Mouse (Mus musculus) large intestine, adult 2 months (tissue): Measurements from ENCODE around the gene Galnt12. TPM values are rescaled to one million over a fixed set of nuclear protein-coding genes. Genes with fewer than 3 reads are reported as not detected.
A peak's percentile ranks its signal among the peaks of the same experiment; 100 is the strongest.

Experiments used
- DNase-seq: peaks from one replicate; pipeline ENCODE4 v3.0.0-alpha.2; 2012; ENCODE audit warnings: low read depth, low spot score
- WGBS: fragments of 180-500 bp; shearing (Covaris S2); methylation state at CpG from one replicate; pipeline ENCODE4 v1.1.7; 2018; 5-methylcytosine and 5-hydroxymethylcytosine counted together
- polyA plus RNA-seq: library from polyadenylated mRNA; depleted of rRNA; stranded (reverse); fragments of >200 nt; gene quantifications from 2 replicates; pipeline ENCODE4 v1.2.3, GENCODE M21; 2012

The Galnt12 gene
- polyA plus RNA-seq, 1 experiment: 29.4 TPM

DNA sequence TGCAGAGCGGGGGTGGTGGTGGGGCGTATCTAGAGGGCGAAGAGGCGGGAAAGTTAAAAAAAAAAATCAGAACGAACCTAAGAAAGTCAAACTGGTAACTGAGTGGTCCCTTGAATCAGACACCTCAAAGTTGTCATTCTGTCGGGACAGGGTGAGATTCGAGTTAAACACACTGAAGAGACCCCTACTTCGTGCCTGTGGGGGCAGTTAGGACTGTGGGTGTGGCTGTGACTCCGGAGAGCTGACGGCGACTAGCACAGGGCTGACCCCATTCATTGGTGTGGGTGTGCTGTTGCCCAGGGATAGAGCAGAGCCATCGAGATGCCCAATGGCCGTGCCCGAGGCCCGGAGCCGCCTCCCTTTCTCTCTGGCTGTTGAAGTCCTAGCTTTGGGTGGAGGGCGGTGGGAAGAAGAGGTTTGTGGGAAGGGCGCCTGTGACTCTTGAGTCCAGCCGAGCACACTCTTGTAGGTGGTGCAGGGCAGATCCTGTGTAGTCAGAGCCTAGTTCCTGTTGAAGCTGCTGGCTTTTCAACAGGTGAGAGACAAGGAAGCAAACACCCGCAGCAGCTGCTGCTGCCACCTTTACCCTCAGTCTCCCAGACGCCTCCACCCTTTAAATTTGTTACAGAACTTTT lies 795 bp downstream of the Galnt12 start:
- peak; percentile 43 for DNase-seq
- 4% methylated on average over 21 of the region's 21 CpGs for WGBS

DNA sequence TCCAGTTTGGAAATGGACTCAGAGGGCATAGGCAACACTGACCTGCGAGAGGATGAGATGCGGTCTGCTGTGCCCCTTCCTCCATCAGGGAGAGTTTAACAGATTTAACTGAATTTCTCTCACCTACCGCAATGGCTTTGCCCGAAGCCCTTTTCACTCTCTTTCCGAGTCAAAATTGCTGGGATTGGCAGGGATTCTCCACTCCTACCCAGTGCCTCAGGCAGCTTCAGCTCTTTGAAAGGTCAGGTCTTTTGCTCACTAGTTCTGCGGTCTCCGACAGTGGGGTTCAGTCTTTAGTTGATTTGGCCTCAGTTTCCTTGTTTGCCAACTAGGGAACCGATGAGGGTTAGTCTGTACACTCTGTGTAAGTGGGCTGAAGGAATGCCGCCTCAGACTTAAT lies 1.5 kb downstream of the Galnt12 start:
- WGBS: 60% methylated on average over 9 of the region's 9 CpGs

DNA sequence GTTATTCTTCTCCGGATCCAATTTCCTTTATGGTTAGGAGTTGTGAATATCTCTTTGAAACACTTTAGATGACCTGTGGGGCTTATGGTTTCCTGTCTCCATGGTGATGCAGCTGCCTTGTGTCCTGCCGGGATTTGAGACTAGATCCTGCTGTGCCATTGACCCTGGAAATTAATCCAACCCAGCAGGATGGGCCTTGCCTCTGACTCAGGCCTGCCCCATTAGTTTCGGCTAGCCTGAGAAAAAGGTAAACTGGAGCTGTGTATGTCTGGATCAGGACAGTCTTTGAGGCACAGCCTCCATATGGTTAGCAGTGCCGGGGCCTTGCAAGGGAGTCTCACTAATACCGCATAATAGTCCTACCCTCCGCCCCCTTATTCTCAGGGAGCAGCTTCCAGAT lies 1.9 kb downstream of the Galnt12 start:
- DNase-seq: no peak
- WGBS: 67% methylated on average over 6 of the region's 6 CpGs

More for the DNA sequence above, 1.5 kb downstream of the Galnt12 start:
- no peak for DNase-seq

DNA sequence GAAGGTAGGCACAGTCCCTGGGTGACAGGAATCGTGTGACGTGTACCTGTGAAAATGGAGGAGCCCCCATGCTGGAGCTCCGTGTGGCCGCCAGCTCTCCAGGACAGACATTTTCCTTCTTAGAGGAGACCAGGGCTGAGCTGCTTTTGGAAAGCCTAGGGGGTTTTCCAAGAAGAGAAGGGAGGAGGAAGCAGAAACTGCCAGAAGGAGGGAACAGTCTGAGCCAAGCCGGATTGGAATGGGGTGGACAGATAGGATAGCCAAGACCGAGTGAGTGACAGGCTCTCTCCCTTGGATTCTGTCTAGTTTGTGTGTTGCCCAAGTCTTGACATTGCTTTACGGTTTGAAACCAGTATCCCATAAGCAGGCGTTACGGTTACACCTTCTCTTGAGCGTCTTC lies 11.9 kb downstream of the Galnt12 start:
- no peak for DNase-seq
- WGBS: 90% methylated on average over 10 of the region's 10 CpGs

DNA sequence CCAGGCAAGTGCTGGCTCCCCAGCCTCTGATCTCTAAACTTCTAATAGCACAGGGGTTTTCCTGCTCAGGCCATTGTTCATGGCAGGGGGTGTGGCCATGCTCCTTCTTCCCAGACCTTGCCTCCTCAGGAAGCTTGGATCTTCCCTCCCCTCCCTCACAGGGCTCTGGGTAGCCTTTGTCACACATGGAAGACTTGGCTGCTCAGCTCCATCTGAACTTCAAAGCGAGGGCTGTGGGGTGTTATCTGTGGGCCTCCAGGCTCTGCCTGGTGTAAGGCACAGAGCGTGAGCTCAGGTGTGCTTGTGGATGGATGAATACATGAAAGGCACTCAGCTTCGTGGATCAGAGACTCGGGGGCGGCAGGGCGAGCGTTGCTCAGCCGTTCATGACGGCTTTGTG lies 20.2 kb downstream of the Galnt12 start:
- DNase-seq: no peak
- WGBS: 86% methylated on average over 9 of the region's 9 CpGs

DNA sequence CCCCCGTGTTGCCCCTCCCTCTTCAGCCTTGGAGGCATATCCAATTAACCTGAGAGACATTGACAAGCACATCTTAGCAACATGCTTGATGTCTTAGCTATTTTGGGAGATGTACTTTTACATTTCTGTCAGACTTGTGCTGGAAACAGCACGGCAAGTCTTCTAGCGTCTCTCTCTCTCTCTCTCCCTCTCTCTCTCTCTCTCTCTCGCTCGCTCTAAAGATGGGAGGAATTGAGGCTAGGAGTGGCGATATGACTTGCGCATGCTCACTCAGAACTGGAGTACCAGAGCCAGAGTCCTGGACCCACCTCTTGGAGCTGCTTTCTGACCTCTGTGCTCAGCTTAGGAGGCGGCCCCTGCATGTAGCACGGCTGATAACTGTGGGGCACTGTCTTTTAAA lies 20.9 kb downstream of the Galnt12 start:
- no peak for DNase-seq
- WGBS: 81% methylated on average over 9 of the region's 9 CpGs

DNA sequence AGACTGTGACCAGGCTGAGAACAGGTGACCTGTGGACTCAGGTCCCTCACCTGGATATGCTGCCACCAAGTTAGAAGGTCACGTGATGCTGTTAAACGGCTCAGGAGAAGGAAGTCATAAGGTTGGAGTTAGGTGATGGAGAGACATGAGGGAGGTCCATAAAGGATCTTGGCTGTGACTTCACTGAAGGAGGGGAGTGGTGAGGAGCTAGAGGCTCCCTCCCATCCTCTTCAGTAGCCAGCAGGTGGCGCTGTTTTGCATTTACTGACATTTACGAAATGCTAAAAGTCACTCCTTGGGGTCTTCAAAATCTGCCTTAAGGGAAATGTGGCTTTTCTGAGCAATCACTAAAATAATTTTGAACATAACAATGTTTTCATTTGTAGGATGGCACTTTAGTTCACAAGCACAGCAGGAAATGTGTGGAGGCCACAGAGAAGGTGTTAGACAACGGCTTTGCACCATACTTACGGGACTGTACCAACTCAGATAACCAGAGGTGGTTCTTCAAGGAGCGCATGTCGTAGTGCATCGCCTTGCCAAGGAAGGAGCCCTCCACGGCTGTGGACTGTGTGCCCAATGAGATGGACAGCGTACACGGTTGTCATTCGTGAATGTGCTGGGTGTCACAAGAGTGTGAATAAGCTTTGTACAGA lies 30.5 kb downstream of the Galnt12 start:
- no peak for DNase-seq
- WGBS: 66% methylated on average over 13 of the region's 13 CpGs

DNA sequence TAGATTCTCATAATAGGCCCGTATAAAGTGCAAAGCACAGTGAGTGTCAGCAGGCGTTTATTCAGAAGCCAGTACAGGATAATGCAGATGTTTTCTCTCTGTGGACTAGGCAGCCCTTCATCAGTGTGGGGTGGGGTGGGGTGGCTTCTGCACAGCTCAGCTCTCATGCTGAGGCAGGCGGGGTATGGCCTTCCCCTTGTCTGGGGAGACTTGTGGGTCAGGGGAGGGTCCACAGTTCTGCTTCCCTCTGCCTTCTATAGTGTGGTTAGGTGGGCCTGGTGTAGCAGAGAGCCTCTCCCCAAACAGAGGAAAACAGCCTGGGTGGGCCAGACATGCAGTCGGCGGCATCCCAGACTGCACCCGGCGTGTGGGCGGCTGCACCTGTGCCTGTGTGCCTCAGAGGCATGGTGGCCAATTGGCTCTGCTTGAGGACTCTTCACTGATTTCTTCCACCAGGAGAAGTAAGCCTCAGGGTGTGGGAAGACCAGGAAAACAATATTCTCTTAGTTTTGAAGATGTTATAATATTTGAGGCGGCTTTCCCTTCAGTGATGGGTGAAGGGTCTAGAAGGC lies 32.5 kb downstream of the Galnt12 start:
- no peak for DNase-seq
- WGBS: 87% methylated on average over 9 of the region's 9 CpGs

DNA sequence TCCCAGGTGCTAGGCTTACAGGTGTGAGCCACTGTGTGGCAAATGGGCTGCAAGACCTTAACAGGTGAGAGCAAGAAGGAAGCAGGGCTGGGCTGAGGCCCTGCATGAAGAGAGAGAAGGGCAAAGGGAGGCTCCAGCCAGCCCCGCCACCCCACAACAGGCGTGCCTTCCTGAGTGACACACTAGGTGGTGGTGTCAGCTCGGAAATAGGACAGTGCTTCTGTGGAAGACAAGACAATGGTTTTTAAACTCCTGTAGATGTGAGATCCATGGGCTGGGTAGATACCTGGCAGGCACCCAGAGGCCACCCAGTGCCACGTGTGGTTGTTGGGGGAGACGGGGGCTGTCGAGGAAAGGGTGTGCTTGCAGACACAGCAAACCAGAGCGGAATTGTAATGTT lies 36.8 kb downstream of the Galnt12 start:
- DNase-seq: no peak
- WGBS: 68% methylated on average over 7 of the region's 7 CpGs

DNA sequence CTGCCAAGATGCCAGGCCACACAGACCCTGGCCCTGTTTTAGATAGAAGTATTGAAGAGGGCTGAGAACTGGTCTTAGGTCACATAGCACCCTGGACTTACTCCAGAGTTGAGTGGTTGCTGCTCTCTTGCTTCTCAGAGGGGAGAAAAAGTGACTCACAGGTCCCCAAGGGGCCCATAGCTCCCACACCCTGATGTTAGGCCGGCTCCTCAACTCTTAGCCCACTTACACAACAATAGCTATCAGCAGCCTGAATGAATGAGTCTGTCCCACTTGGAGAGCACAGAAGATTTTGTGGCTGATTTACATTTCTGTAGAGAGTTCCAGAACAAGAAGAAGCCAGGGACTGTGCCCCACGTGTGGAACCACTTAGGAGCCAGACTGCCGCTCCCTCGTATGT lies 37.9 kb downstream of the Galnt12 start:
- no peak for DNase-seq
- 81% methylated on average over 4 of the region's 4 CpGs for WGBS

DNA sequence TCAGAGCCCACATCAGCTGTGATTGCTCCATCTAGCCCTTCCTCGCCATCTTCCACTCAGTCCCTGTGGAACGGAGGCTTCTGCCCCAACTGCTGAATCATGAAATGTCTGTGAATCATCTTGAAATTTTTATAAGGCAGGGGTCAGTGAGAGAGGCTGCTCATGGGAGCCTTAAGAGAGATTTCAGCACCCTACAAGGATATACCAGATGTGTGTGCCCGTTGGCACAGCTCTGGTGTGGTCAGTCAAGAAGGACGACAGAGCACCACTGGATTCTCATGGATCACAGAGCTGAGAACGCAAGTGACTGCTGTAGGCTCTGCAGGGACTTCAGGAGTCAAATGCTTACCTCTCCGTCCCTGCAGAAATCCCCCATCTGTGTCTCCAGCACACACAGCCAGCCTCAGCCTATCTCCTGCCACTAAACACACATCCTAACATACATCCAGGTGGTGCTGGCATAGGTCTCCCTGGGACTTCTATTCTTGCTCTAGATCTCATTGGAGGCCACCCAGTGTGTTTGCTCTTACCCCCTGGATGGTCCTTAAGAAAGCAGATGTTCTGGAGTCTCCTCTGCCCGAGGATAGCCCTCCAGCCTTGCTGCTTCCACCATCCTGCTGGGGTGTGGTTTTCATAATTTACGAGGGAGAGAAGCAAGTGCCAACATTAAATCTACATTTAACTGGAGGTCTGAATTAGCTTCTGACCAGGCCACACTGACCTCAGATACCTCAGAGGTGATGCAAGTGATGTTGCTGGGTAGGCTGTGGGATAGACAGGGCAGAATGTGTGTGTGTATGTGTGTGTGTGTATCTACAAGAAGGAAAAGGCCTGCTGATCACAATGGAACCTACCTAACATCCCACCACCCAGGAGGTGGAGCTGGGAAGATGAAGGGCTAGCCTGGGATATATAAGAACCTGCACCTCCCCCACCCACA lies 38.7 kb downstream of the Galnt12 start:
- DNase-seq: no peak
- WGBS: 72% methylated on average over 8 of the region's 8 CpGs

DNA sequence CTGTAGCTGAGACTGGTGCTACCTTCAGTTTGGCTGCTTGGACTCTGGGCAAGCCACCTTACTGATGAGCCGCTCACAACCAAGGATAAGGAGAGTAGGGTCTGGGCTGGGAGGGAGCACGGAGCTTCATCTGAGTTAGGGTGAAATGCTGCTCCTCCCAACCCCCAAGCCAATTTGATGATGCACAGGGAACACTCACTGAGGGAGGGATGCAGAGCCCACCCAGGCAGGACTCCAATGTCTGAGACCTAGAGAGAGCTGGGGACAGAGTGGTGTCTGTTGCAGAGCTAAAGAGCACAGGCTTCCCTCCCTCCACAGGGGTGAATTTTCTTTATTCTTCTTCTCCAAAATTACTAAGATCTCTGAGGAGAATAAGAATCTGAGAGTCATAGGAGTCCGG lies 40.2 kb downstream of the Galnt12 start:
- WGBS: 71% methylated on average over 3 of the region's 3 CpGs

DNA sequence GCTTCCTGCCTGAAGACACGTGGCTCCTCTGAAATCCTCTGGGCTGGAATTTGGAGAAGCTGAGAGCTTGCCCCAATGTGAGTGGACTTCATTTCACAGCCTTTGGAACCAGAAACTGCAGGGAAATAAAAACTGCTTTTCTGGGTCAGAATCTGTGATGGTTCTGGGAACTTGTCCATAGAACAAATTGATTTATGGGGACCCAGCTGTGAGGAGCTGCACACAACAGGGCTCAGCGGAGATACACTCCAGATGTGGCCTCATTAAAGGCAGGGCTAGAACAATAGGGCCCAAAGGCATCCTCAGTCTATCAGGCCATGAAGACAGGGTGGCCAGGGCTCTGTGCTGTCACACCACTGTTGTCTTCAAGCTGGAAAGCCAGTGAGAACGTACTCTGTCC lies 40.7 kb downstream of the Galnt12 start:
- DNase-seq: no peak
- 53% methylated on average over 3 of the region's 3 CpGs for whole genome bisulfite sequencing

More for the DNA sequence above, 40.2 kb downstream of the Galnt12 start:
- DNase-seq: no peak

DNA sequence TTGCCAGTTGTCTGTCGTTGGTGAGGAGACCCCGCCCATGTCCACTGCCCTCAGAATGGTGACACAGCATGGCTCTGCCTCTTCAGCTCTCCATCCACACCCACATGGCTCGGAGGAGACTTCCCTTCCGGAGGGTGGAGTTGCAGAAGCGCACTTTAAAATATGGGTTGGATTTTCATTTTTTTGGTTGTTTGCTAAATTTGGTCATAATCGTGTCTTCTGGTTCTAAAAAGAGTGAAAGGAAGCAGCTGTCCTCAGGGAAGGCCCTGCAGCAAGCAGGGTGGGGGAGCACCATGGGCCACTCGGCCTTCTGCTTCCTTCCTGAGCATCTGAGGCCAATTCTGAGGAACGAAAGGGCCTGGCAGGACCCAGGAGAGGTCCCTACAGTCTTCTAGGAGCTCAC lies 45.0 kb downstream of the Galnt12 start:
- no peak for DNase-seq
- 54% methylated on average over 8 of the region's 8 CpGs for WGBS

DNA sequence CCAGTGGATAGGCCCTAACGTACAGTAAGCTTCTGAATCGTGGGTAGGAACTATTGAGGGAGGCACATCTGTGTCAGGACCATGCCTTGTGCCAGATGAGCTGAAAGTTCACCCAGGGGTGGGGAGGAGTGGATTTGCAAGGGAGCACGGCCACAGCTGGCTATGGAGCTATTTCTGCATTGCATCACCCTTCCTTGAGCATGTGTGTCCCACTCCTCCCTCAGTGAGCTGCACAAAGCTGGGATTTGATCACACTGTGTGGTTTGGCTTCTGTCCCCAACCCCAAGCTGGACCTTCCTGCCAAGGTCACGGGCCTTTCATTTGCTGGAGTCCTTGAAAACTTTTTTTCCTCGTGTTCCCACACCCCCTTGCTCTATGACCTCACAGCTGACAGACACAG lies 45.8 kb downstream of the Galnt12 start:
- DNase-seq: no peak
- WGBS: 68% methylated on average over 5 of the region's 5 CpGs

DNA sequence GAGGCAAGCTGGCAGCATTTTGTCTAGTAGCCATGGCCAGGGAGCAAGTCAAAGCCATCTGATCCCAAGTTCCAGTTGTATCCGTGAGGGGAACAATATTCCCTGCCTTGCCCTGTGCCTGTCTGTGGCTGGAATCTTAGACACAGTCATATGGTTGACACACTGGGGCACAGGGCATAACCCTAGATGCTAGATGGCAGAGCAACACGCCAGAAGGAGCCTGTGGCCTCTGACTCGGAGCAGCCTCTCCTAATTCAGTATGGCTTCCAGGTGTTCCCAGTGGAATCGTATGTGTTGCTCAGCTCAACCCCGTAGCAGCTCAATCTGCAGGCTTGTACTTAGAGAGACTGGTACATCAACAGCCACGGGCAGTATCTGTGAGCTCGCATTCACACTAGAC lies 46.7 kb downstream of the Galnt12 start:
- 88% methylated on average over 7 of the region's 7 CpGs for WGBS
- no peak for DNase-seq

DNA sequence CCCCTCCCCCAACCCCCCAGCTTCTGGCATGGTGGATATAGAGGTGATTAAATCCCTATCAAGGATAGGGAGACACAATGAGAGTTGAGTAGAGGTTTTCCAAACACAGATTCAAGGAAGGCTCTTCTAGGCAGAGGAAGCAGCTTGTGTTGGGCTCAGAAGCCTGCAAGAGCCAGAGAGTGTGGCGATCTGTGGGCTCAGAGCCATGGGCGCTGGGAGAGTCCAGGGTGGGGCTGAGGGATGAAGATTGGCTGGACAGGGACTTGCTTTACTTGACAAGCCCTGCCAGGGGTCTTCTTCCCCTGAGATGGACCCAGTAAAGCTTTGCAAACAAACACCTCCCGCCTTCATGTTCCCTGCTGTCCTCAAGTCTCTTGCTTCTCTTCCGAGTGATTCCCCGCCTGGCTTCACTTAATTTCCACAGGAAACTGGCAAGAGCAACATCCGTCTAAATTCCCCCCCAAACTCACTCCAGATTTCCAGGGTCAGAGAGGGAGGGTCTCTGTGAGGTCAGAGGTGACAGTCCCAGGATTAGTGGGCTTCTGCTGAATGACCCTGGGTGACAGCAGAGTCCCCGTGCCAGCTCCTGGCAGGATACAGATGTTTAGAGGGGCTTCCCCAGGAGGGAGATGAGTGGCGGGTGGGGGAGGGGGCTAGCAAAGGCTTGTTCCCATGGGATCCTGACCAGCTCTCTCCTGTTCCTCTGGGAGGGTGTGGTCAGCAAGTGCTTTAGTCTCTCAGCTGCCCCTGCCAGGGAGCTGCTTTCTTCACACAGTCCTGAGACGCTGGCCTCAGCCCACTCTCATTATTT lies 47.5 kb downstream of the Galnt12 start:
- 51% methylated on average over 9 of the region's 9 CpGs for WGBS
- no peak for DNase-seq

DNA sequence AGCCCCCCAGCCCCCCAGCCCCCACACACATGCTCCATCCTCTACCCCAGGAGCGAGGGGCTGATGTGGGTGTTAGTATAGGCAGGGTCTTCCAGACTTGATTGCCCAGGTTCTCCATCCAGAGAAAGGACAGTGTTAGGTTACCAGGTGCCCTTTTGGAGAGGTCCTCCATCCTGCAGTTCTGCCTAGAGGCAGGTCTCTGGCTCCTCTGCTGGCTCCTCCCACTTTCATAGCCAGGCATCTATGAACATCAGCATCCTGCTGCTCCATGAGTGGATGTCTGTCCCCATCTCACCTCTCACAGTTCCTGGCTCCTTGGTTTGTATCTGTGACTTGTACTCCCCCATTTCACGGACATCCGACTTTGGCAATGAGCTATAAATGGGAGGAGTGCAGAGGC lies 48.6 kb downstream of the Galnt12 start:
- DNase-seq: no peak
- WGBS: 67% methylated on average over 3 of the region's 3 CpGs

DNA sequence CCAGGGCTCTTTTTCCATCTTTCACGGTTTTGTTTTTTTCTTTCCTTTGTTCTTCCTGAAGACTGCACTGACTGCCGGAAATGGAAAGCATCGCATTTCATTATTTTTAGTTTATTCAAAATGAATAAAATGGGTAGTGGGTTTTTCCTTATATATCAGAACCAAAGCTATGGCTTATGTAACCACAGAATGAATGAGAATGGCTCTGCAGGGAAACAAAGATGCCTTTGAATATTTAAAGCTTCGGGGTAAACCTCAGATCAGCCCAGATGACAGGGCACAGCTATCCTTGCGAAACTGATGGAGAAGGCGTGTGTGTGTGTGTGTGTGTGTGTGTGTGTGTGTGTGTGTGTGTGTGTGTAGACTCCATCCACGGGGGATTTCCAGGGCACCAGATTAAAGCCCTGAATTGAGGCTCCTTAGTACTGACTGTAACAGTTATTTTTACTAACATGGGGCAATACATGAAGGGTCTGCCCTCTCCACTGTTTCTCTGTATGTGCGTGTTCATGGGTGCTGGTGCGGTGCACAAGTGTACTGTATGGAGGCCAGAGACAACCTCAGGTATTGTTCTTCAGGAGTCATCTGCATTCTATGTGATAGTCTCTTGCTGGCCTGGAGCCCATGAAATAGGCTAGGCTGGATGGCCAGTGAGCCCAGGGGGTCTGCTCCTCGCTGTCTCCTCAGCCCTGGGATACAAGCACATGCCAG lies 49.9 kb downstream of the Galnt12 start:
- no peak for DNase-seq
- 77% methylated on average over 10 of the region's 10 CpGs for WGBS
